Mouse (Mus musculus) neural tube, embryonic 15.5 days (tissue): ENCODE results near the gene Ptprn. TPM values are rescaled to one million over a fixed set of nuclear protein-coding genes. Genes with fewer than 3 reads are reported as not detected.
"Not testable (repeated sequence)": the region's sequence is repeated elsewhere in the genome, so short reads cannot be mapped to it uniquely, and the experiment has no call there.

Experiments
- ATAC-seq: fragments of 200-750 bp; cut with Nextera tagmentation; 2 replicates; pipeline ENCODE4 v1.8.0; 2017; ENCODE audit warnings: mild to moderate bottlenecking, moderate TSS enrichment, moderate library complexity; ENCODE audit not compliant: low FRiP score
- H3K27ac ChIP-seq: fragments of 300-500 bp; sonication (generic); replicated peaks from 2 replicates; pipeline ENCODE4 v1.5.1; 2015; ENCODE audit warnings: mild to moderate bottlenecking, inconsistent platforms
- H3K27me3 ChIP-seq: fragments of 300-500 bp; sonication (generic); replicated peaks from 2 replicates; pipeline ENCODE4 v1.6.1; 2015; ENCODE audit warnings: inconsistent platforms
- H3K36me3 ChIP-seq: fragments of 300-500 bp; sonication (generic); 2 replicates; pipeline ENCODE4 v1.6.1; 2015; ENCODE audit warnings: inconsistent platforms
- H3K4me1 ChIP-seq: fragments of 300-500 bp; sonication (generic); 2 replicates; pipeline ENCODE4 v1.6.1; 2015; ENCODE audit warnings: inconsistent platforms
- H3K4me2 ChIP-seq: fragments of 300-500 bp; sonication (generic); 2 replicates; pipeline ENCODE4 v1.6.1; 2015; ENCODE audit warnings: inconsistent platforms, mild to moderate bottlenecking, moderate library complexity
- H3K4me3 ChIP-seq: fragments of 300-500 bp; sonication (generic); replicated peaks from 2 replicates; pipeline ENCODE4 v1.5.1; 2015; ENCODE audit warnings: mild to moderate bottlenecking, inconsistent platforms
- H3K9ac ChIP-seq: fragments of 300-500 bp; sonication (generic); replicated peaks from 2 replicates; pipeline ENCODE4 v1.6.1; 2015; ENCODE audit warnings: mild to moderate bottlenecking, inconsistent platforms
- H3K9me3 ChIP-seq: fragments of 300-500 bp; sonication (generic); replicated peaks from 2 replicates; pipeline ENCODE4 v1.6.1; 2016; ENCODE audit warnings: inconsistent platforms
- WGBS: fragments of 180-500 bp; shearing (Covaris S2); methylation state at CpG from one replicate; pipeline ENCODE4 v1.1.7; 2015; ENCODE audit warnings: mixed read lengths; 5-methylcytosine and 5-hydroxymethylcytosine counted together
- polyA plus RNA-seq: library from polyadenylated mRNA; unstranded; fragments of >200 nt; fragmentation: Nextera tagmentation; extraction: Ambion mirVana; gene quantifications from 2 replicates; pipeline ENCODE4 v1.2.1, GENCODE M21; 2015

Ptprn gene
- polyA plus RNA-seq, 1 experiment from 2014 or later, result 32.4 TPM

GRCm38 (mm10) chr1:75232489-75232888, 31.8 kb downstream of the Ptprn start:
- H3K9ac ChIP-seq, H3K27ac ChIP-seq, H3K36me3 ChIP-seq, H3K27me3 ChIP-seq, H3K4me3 ChIP-seq, H3K4me2 ChIP-seq, H3K9me3 ChIP-seq, ATAC-seq: not testable (repeated sequence)
- H3K4me1 ChIP-seq, result peaks cover 26% of the 10 kb centered on the region
- 70% methylated on average over 4 of the region's 4 CpGs for WGBS

- no peak within 1 kb of the TSS for H3K4me3 ChIP-seq
- no peaks in the 10 kb centered on the region for H3K9me3 ChIP-seq
- WGBS, result 76% methylated on average over 5 of the region's 5 CpGs
- H3K36me3 ChIP-seq, result no peaks in the 10 kb centered on the region
- peaks cover 7% of the 10 kb centered on the region; the same call in 1 of the 2 replicates for H3K27me3 ChIP-seq
- no peak within 1 kb of the TSS for H3K4me2 ChIP-seq
- H3K4me1 ChIP-seq, result peaks cover 18% of the 10 kb centered on the region
- ATAC-seq, result no peak
- H3K27ac ChIP-seq, result no peak within 1 kb of the TSS
- no peak within 1 kb of the TSS for H3K9ac ChIP-seq
Observed at GRCm38 (mm10) chr1:75231664-75232152, 32.6 kb downstream of the Ptprn start, which contains the start of gene A630095N17Rik. Gene A630095N17Rik (minus strand): TSS chr1:75232102.

- 84% methylated on average over 4 of the region's 4 CpGs for WGBS
- no peak for ATAC-seq
- Histone ChIP-seq H3K9me3 (no peaks in the 10 kb centered on the region), H3K9ac (no peak overlapping the region), H3K36me3 (no peaks in the 10 kb centered on the region), H3K27ac (no peak overlapping the region), H3K4me1 (peaks cover 17% of the 10 kb centered on the region), H3K27me3 (peaks cover 10% of the 10 kb centered on the region; the same call in 1 of the 2 replicates), H3K4me2 (no peak overlapping the region), H3K4me3 (no peak overlapping the region)
Observed at GRCm38 (mm10) chr1:75231224-75231623, 33.1 kb downstream of the Ptprn start.

- Histone ChIP-seq H3K9ac (no peak overlapping the region), H3K4me3 (no peak overlapping the region), H3K9me3 (no peaks in the 10 kb centered on the region), H3K36me3 (no peaks in the 10 kb centered on the region), H3K4me2 (no peak overlapping the region), H3K27ac (no peak overlapping the region), H3K27me3 (peaks cover 10% of the 10 kb centered on the region; the same call in 1 of the 2 replicates), H3K4me1 (peaks cover 10% of the 10 kb centered on the region)
- no peak for ATAC-seq
- 82% methylated on average over 7 of the region's 7 CpGs for WGBS
Observed at GRCm38 (mm10) chr1:75230335-75230994, 33.8 kb downstream of the Ptprn start.

GRCm38 (mm10) chr1:75229158-75229557, 35.1 kb downstream of the Ptprn start:
- ATAC-seq, result no peak
- Histone ChIP-seq H3K27ac (no peak overlapping the region), H3K4me2 (no peak overlapping the region), H3K9ac (no peak overlapping the region), H3K4me3 (no peak overlapping the region), H3K27me3 (peaks cover 10% of the 10 kb centered on the region; the same call in 1 of the 2 replicates), H3K36me3 (no peaks in the 10 kb centered on the region), H3K4me1 (no peaks in the 10 kb centered on the region), H3K9me3 (no peaks in the 10 kb centered on the region)
- WGBS, result 78% methylated on average over 4 of the region's 4 CpGs

- Histone ChIP-seq H3K4me1 (no peaks in the 10 kb centered on the region), H3K36me3 (no peaks in the 10 kb centered on the region), H3K4me2 (no peak overlapping the region), H3K27me3 (peaks cover 19% of the 10 kb centered on the region), H3K9me3 (no peaks in the 10 kb centered on the region), H3K9ac (no peak overlapping the region), H3K4me3 (no peak overlapping the region), H3K27ac (no peak overlapping the region)
- ATAC-seq, result no peak
- 79% methylated on average over 1 of the region's 1 CpGs for WGBS
Observed at GRCm38 (mm10) chr1:75227653-75228052, 36.6 kb downstream of the Ptprn start.

GRCm38 (mm10) chr1:75226138-75226537, 38.2 kb downstream of the Ptprn start:
- 83% methylated on average over 2 of the region's 2 CpGs for WGBS
- no peaks in the 10 kb centered on the region for H3K4me1 ChIP-seq
- no peak overlapping the region for H3K9ac ChIP-seq
- peaks cover 34% of the 10 kb centered on the region for H3K27me3 ChIP-seq
- no peak overlapping the region for H3K4me2 ChIP-seq
- no peak overlapping the region for H3K27ac ChIP-seq
- H3K36me3 ChIP-seq, result no peaks in the 10 kb centered on the region
- H3K4me3 ChIP-seq, result no peak overlapping the region
- no peak for ATAC-seq
- no peaks in the 10 kb centered on the region for H3K9me3 ChIP-seq

GRCm38 (mm10) chr1:75225473-75225872, 38.8 kb downstream of the Ptprn start:
- WGBS, result 69% methylated on average over 3 of the region's 3 CpGs

GRCm38 (mm10) chr1:75223532-75223931, 40.8 kb downstream of the Ptprn start:
- Histone ChIP-seq H3K27ac (no peak overlapping the region), H3K27me3 (peaks cover 51% of the 10 kb centered on the region), H3K9ac (no peak overlapping the region), H3K4me3 (no peak overlapping the region), H3K9me3 (no peaks in the 10 kb centered on the region), H3K4me1 (peaks cover 13% of the 10 kb centered on the region), H3K36me3 (no peaks in the 10 kb centered on the region), H3K4me2 (no peak overlapping the region)
- WGBS, result 77% methylated on average over 6 of the region's 6 CpGs
- no peak for ATAC-seq

More at GRCm38 (mm10) chr1:75225473-75225872, 38.8 kb downstream of the Ptprn start:
- no peaks in the 10 kb centered on the region for H3K9me3 ChIP-seq
- H3K9ac ChIP-seq, result no peak overlapping the region
- no peaks in the 10 kb centered on the region for H3K36me3 ChIP-seq
- peaks cover 38% of the 10 kb centered on the region for H3K27me3 ChIP-seq
- ATAC-seq, result no peak
- no peak overlapping the region for H3K4me3 ChIP-seq
- no peaks in the 10 kb centered on the region for H3K4me1 ChIP-seq
- no peak overlapping the region for H3K27ac ChIP-seq
- H3K4me2 ChIP-seq, result no peak overlapping the region

GRCm38 (mm10) chr1:75222926-75223325, 41.4 kb downstream of the Ptprn start:
- WGBS, result 75% methylated on average over 6 of the region's 6 CpGs
- ATAC-seq, result no peak
- Histone ChIP-seq H3K27me3 (peaks cover 57% of the 10 kb centered on the region), H3K36me3 (no peaks in the 10 kb centered on the region), H3K4me2 (no peak overlapping the region), H3K9ac (no peak overlapping the region), H3K9me3 (no peaks in the 10 kb centered on the region), H3K4me3 (no peak overlapping the region), H3K4me1 (peaks cover 19% of the 10 kb centered on the region), H3K27ac (no peak overlapping the region)

- 77% methylated on average over 3 of the region's 3 CpGs for WGBS
- H3K4me1 ChIP-seq, result peaks cover 20% of the 10 kb centered on the region
Observed at GRCm38 (mm10) chr1:75221538-75221937, 42.8 kb downstream of the Ptprn start.

GRCm38 (mm10) chr1:75219531-75219930, 44.8 kb downstream of the Ptprn start, which contains the start of gene Tuba4a:
Gene Tuba4a (minus strand): TSS chr1:75219865.
- H3K27me3 ChIP-seq, result peaks cover 79% of the 10 kb centered on the region
- H3K4me1 ChIP-seq, result peaks cover 20% of the 10 kb centered on the region
- H3K4me3 ChIP-seq, result peak within 1 kb of the TSS; percentile 55
- H3K36me3 ChIP-seq, result peaks cover 7% of the 10 kb centered on the region
- no peak within 1 kb of the TSS for H3K27ac ChIP-seq
- peak within 1 kb of the TSS; percentile 97 for H3K4me2 ChIP-seq
- 0% methylated on average over 34 of the region's 34 CpGs for WGBS
- H3K9ac ChIP-seq, result peak within 1 kb of the TSS; percentile 56
- ATAC-seq, result peak; percentile 71
- no peaks in the 10 kb centered on the region for H3K9me3 ChIP-seq

More at GRCm38 (mm10) chr1:75221538-75221937, 42.8 kb downstream of the Ptprn start:
- ATAC-seq, result no peak
- Histone ChIP-seq H3K9ac (no peak overlapping the region), H3K27me3 (peaks cover 67% of the 10 kb centered on the region), H3K27ac (no peak overlapping the region), H3K36me3 (no peaks in the 10 kb centered on the region), H3K9me3 (no peaks in the 10 kb centered on the region), H3K4me3 (no peak overlapping the region), H3K4me2 (no peak overlapping the region)
